Mouse (Mus musculus): ENCODE results near the gene Glb1l. TPM values are rescaled to one million over a fixed set of nuclear protein-coding genes. Genes with fewer than 3 reads are reported as not detected.

Glb1l gene
- total RNA-seq (2023): 14.8 TPM

DNA sequence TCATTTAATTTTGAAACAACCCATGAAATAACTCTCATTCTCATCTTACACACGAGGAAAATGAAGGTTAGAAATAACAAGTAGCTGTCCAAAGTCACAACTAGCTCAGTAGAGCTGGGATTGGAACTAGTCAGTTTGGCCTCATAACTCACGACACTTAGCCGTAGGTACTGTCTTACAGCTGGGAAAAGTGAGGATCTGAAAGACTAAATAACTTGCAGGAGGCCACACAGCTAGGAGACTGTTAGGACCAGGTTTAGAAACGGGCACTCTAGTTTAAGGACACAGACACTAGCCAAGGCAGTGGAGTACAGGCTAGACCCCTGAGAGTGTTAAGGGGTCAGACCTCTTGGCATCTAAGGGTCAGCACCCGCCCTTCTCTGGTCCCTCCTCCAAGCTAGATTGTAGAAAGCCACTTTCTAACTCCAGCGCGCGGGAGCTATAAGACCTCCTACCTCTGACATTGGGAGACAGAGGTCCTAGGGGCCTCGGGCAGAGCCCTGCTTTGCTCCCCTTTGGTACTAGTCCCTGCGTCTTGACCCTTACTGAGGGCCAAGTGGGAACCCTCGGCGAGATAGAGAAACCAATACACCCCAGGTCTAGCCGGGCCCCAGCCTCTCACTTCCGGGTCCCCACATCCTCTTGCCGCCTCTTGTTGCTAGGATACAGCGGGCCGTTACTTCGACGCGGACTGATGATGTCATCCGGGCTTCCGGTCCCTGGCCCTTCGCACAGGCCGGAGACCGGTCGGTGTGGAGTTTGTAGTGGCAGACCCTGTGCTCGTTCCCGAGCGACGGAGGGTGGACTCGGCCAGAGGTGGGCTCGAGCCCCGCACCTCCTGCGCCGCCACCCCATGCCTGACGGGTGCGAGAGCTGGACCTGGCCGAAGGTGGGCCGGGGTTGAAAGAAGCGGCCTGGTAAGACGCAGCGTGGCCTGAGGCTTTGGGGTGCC, at the start of gene Glb1l, which contains the start of gene Stk16:
TSS of gene Glb1l (minus strand) at position 678 of the 952 bp plus-strand sequence.
TSS of gene Stk16 (plus strand) at position 703 of the 952 bp plus-strand sequence.

DNA sequence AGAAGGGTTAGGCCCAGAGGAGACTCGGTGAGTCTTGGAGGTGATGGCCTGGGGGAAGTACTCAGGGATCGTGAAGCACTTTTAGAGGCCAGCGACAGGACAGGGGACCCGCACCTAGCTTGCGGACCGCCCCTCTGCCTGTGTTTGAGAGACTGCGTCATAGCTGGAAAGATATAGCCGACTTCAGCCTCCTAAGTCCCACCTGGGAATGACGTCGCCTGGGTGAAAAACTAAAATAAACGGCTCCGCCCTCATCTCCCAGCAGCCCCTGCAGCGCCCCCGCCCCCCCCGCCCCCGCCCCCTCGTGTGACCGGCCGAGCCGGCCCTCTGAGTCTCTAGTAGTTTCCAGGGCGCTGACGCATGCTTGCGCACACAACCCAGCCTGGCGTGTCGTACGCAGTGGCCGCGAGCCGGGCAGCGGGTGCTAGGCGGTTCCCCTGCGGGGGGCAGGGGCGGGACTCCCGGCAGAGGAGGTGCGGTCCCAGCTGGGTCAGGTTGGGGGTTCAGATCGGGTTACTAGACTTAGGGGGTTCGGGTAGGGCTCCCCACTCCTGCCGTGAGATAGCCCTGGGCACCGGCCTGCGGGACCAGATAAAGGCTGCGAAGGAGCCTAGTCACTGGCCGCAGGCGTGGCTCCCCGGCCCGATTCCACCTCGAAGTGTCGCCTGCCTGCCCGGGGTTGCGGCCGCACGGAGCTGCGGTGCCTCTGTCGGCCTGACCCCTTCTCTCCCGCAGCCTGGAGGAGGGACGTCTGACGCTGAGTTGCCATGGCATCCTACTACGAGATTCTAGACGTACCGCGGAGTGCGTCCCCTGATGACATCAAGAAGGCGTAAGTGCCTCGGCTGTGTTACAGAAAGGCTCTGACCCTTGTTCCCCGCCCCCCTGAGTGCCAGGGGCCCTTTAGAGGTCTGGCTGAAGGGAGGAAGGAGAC, 25.8 kb upstream of the Glb1l start, which contains the start of gene Dnajb2:
TSS of gene Dnajb2 (plus strand) at position 290 of the 934 bp plus-strand sequence.

DNA sequence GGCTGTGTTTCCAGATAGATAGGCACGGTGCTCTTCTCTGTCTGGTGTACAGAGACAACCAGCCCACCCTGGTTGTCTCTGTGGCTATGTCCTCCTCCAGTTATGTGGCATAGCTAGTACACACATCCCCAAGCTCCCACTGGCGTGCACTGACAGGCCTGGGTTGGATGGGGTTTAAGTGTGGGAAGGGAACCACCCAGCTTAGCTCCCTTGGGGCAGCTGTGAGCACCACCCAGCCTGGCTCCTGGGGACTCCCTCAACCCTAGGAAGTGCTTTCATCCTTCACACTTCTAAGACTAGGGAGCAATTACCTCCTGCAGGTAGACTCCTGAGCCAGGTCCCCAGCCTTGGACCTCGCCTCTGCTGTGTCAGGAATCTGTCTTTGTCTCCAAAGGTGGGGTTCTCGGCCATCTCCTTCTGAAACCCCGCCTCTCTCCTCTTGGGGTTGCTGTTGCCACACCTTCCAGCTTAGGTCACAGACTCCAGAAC, 21.1 kb upstream of the Glb1l start, which contains the start of gene A630095N17Rik:
TSS of gene A630095N17Rik (minus strand) at position 439 of the 489 bp plus-strand sequence.

DNA sequence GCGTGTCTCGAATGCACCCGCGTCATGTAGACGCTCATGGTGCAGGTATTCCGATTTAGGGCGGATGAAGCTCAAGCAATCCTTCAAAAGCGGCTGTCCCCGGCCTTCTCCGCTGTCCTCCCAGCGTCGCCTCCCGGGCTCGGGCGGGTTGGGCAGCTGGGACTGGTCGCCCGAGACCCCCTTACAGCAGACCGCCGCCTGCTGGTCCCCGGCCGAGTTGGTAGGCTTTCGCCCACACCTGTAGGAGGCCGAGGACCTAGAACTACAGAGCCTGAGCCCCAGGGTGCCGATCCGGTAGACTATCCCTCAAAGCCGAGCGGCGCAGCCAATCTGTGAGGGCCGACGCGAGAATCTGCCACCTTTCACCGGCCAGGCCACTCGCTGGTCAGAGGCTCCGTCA, 8.9 kb upstream of the Glb1l start, which contains the start of gene Tuba4a:
TSS of gene Tuba4a (minus strand) at position 335 of the 400 bp plus-strand sequence.

DNA sequence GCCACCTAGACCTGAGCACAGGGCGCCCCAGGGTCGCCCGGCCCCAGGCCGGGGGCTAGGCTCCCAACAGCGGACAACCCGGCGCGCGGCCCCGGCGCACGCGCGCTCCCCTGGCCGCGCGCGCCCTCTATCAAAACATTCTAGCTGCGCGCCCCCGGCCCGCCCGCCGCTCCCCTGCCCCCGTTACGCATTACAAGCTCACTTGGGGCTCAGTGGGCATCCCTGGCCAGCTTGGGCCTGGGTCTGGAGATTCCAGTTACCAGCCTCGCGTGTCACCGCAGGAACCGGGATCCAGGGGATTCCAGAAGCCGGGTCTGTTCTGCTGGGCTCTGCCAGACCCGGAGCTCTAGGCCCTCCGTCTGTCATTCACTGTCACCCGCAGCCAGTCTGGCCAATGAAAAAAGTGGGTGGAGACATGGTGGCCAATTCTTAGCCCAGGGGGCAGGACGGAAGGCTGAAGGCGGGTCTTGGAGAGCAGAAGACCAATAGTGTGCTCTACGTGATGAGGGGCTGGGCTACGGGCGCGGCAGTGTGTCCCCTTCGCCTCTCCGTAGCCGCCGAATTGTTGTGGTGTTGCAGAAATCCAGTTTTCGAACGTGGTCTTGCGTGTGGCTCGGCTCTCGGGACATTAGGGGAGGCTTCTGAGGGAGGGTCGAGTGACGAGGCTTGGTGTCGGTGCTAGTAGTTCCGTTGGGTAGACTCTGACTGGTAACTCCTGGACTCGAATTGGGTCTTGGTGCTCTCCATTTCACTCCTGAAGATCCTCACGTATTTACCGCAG, 18.8 kb downstream of the Glb1l start, which contains the start of the genes Ankzf1 and Atg9a:
TSS of gene Ankzf1 (plus strand) at position 530 of the 781 bp plus-strand sequence.
TSS of gene Atg9a (minus strand) at position 575 of the 781 bp plus-strand sequence.

DNA sequence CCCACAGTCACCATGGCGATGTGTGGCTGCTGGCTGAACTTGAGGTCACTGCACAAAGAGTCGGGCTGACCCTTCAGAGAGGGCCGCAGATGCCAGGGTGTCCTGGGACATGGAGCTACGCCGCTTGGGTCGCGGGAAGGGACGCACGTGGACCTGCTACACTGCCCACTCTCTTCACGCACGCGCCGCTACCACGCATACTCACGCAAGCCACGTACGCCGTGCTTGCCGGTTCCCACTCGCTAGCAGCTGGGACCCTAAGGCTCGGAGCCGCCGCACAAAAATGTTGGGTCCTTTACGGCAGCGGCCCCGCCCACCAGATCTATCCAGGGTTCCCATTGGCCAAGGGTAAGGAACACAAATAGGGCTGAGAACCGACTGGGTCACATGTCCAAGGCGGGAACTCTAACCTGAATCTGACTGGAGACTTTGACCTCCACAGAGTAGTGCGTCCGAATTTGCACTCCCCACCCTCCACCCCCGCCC, 30.5 kb downstream of the Glb1l start, which contains the start of gene Abcb6:
TSS of gene Abcb6 (minus strand) at position 288 of the 486 bp plus-strand sequence.

DNA sequence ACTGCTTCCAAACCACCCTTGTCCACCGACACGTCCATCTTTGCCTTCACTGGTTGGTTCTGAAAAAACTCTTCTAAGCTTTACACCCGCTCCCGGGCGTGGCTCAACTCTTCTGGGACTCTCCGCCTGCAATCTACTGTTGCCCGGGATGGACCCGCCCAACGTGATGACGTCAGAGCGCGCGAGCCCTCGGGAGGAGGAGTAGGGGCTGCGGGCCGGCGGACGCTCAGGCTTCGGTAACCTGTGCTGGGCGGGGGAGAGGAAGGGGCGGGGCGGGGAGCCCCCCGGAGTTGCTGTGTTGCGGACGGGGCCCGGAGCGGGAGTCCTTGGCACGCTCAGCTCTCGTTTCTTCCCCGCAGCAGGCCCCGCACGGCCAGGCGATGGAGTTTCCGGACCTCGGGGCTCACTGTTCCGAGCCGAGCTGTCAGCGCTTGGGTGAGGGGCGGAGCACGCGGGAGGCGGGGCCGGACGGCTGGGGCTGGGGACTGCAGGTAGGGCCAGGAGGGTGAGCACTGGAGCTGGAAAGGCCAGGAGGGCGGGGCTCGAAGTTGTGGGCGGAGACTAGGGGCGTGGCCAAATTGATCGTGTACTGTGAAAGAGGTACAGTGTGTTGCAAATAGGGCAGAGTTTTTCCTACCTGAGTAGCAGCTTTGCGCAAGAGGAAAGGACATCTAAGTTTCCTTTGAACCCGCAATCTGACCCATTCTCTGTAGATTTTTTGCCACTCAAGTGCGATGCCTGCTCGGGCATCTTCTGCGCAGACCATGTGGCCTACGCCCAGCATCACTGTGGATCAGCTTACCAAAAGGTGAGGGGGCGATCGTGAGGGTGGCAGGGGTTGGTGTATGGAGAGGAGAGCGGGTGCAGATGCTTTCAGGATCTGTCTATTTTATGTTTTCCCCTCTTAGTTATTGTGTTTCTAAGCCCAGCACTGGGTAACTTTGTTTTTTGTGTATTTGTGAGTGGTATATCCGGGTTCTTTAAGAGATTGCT, 41.8 kb downstream of the Glb1l start, which contains the start of gene Zfand2b:
TSS of gene Zfand2b (plus strand) at position 175 of the 993 bp plus-strand sequence.

Other genes starting within 250 kb of the Glb1l start
- gene Nhej1, start 85.6 kb downstream of the Glb1l start, total RNA-seq (2023): 5.0 TPM
- 5.5 TPM for gene Slc23a3, start 76.9 kb downstream of the Glb1l start, total RNA-seq (2023)
- 127 TPM for gene Cnppd1, start 68.1 kb downstream of the Glb1l start, total RNA-seq (2023)
- gene Retreg2, start 68.0 kb downstream of the Glb1l start, total RNA-seq (2023): 72.2 TPM
- gene Zfand2b, start 42.2 kb downstream of the Glb1l start, total RNA-seq (2023): 39.0 TPM
- 3.5 TPM for gene Abcb6, start 30.4 kb downstream of the Glb1l start, total RNA-seq (2023)
- 18.1 TPM for gene Ankzf1, start 18.7 kb downstream of the Glb1l start, total RNA-seq (2023)
- 37.7 TPM for gene Atg9a, start 18.6 kb downstream of the Glb1l start, total RNA-seq (2023)
- gene Stk16, start within 50 bp of the Glb1l start, total RNA-seq (2023): 55.9 TPM
- 183 TPM for gene Tuba4a, start 9.1 kb upstream of the Glb1l start, total RNA-seq (2023)
- not detected for gene A630095N17Rik, start 21.3 kb upstream of the Glb1l start, total RNA-seq (2023)
- gene Dnajb2, start 25.6 kb upstream of the Glb1l start, total RNA-seq (2023): 44.8 TPM
- 0.41 TPM for gene Ptprn, start 53.7 kb upstream of the Glb1l start, total RNA-seq (2023)
- gene Resp18, start 67.6 kb upstream of the Glb1l start, total RNA-seq (2023): not detected
- 34.7 TPM for gene Dnpep, start 107.2 kb upstream of the Glb1l start, total RNA-seq (2023)
- not detected for gene Des, start 149.5 kb upstream of the Glb1l start, total RNA-seq (2023)
- 0.70 TPM for gene Speg, start 164.5 kb upstream of the Glb1l start, total RNA-seq (2023)
- 44.5 TPM for gene Gmppa, start 225.1 kb upstream of the Glb1l start, total RNA-seq (2023)
- gene Asic4, start 239.6 kb upstream of the Glb1l start, total RNA-seq (2023): not detected